Comparison of ENCODE assay signal across 10 mouse cellular contexts in genomic region chr1:161214465-161214864, GRCm38 (mm10). TPM values are rescaled to one million over a fixed set of nuclear protein-coding genes. Genes with fewer than 3 reads are reported as not detected.
DNase-seq lines count a peak whose midpoint lies in the region; ATAC-seq and TF ChIP-seq lines count a peak whose summit lies in the region.
"Had no signal": no experiment of that assay in that cellular context is flagged by ENCODE, and none has a peak within 500 bp of the region (broad histone marks: within the 10 kb centered on the region; RNA-seq: fewer than 3 reads in every experiment).

No protein-coding gene starts in this region.

- no peaks in the 10 kb centered on the region for H3K4me1 ChIP-seq in kidney, embryonic 14.5 days (ENCODE audit: control insufficient read depth, insufficient read depth, low read length)
- no peaks in the 10 kb centered on the region for H3K4me1 ChIP-seq in ES-E14 (ENCODE audit: control insufficient read depth in 2 of 2, insufficient read depth in 2 of 2, low read length in 2 of 2, poor library complexity in 1 of 2)
- H3K4me1 ChIP-seq: embryonic facial prominence, embryonic 15.5 days had no signal

- no peak for ATAC-seq in kidney, embryonic 14.5 days (ENCODE audit: low FRiP score, low TSS enrichment)

- no peaks in the 10 kb centered on the region for H3K27me3 ChIP-seq in kidney, embryonic 14.5 days (ENCODE audit: control insufficient read depth, insufficient read depth, low read length)
- H3K27me3 ChIP-seq: embryonic facial prominence, embryonic 15.5 days had no signal

- 36% methylated on average over 4 of the region's 4 CpGs for WGBS in kidney, embryonic 14.5 days

- H3K27ac ChIP-seq in kidney, embryonic 14.5 days (ENCODE audit: low read depth, low read length), result no peak overlapping the region
- H3K27ac ChIP-seq in ES-E14 (ENCODE audit: insufficient read depth, low read depth, low read length, poor library complexity, severe bottlenecking), result no peak overlapping the region
- H3K27ac ChIP-seq: embryonic facial prominence, embryonic 15.5 days had no signal

- H3K4me2 ChIP-seq in kidney, embryonic 14.5 days (replicated peaks; ENCODE audit: low read depth, low read length), result no peak overlapping the region
- H3K4me2 ChIP-seq: embryonic facial prominence, embryonic 15.5 days had no signal

- H3K36me3 ChIP-seq in kidney, embryonic 14.5 days (ENCODE audit: control insufficient read depth, insufficient read depth, low read length), result no peaks in the 10 kb centered on the region
- H3K36me3 ChIP-seq in ES-E14 (ENCODE audit: control insufficient read depth, insufficient read depth, low read length, poor library complexity, severe bottlenecking), result no peaks in the 10 kb centered on the region
- H3K36me3 ChIP-seq: embryonic facial prominence, embryonic 15.5 days had no signal

- no peaks in the 10 kb centered on the region for H3K9me3 ChIP-seq in kidney, embryonic 14.5 days (ENCODE audit: control insufficient read depth, low read length)
- H3K9me3 ChIP-seq in ES-E14 (ENCODE audit: control insufficient read depth, insufficient read depth, low read depth, low read length), result no peaks in the 10 kb centered on the region
- H3K9me3 ChIP-seq: embryonic facial prominence, embryonic 15.5 days had no signal

- H3K9ac ChIP-seq in kidney, embryonic 14.5 days (ENCODE audit: low read depth, low read length), result no peak overlapping the region
- H3K9ac ChIP-seq in ES-E14 (ENCODE audit: insufficient read depth, low read depth, low read length, poor library complexity, severe bottlenecking), result no peak overlapping the region
- H3K9ac ChIP-seq: embryonic facial prominence, embryonic 15.5 days had no signal

- H3K4me3 ChIP-seq in kidney, embryonic 14.5 days (ENCODE audit: low read length), result no peak overlapping the region
- no peak overlapping the region for H3K4me3 ChIP-seq in ES-E14 (ENCODE audit: insufficient read depth in 1 of 2, low read depth in 1 of 2, low read length in 2 of 2, poor library complexity in 1 of 2, severe bottlenecking in 1 of 2)
- H3K4me3 ChIP-seq: embryonic facial prominence, embryonic 15.5 days had no signal

- peak; percentile 23 for DNase-seq in kidney, adult 18-20 months
- peak; percentile 59 for DNase-seq in ES-E14 (ENCODE audit: low read depth, low spot score)
- DNase-seq in c-Kit-positive CD71-positive TER-119-positive erythroid progenitor cells, embryonic 14.5 days (ENCODE audit: low spot score), result peak; percentile 42
- DNase-seq in natural killer cell, adult 2 months (ENCODE audit: low spot score in 2 of 2), result peak; percentile 27 to 53
- no peak for DNase-seq in ovary, postnatal 10 days (ENCODE audit: low spot score)
- no peak for DNase-seq in cerebellum, adult 9-10 months
- no peak for DNase-seq in right cerebral cortex, postnatal 36 days (ENCODE audit: low spot score in 2 of 2)

- in situ Hi-C loops in ES-E14 (cut with MboI; ENCODE audit: low sequenced_read_pairs in 2 of 2, unreplicated experiment in 2 of 2), result loop anchor here in 1 of 2 experiments (10.0 kb wide), 1 partner anchor 70 kb away; no protein-coding TSS in a partner anchor

TF ChIP-seq in ES-E14, 5 proteins besides CTCF, POLR2A, EP300 and RAD21:
- TF ChIP-seq MAFK (IDR thresholded peaks at IDR 0.05; ENCODE audit: insufficient read depth, low read depth, low read length) (no peak), ZC3H11A (IDR thresholded peaks at IDR 0.05; ENCODE audit: borderline replicate concordance, low read depth, low read length) (peak; percentile 92), CHD2 (IDR thresholded peaks at IDR 0.05; ENCODE audit: low read depth, low read length) (no peak)

RNA-seq across cellular contexts. Expression of gene Prdx6, which starts 36.6 kb away (rescaled TPM):
- polyA plus RNA-seq in kidney, embryonic 14.5 days (2014; fragmentation: Nextera tagmentation; extraction: Ambion mirVana), result 526 and 601 TPM in 2 replicates
- total RNA-seq in ES-E14 (2012; rRNA removed), result 268 and 390 TPM in 2 replicates

RNA-seq across cellular contexts. Expression of gene Tex50, which starts 55.4 kb away (rescaled TPM):
- polyA plus RNA-seq in kidney, embryonic 14.5 days (2014; fragmentation: Nextera tagmentation; extraction: Ambion mirVana), result 0.45 and 0.63 TPM in 2 replicates
- total RNA-seq in ES-E14 (2012; rRNA removed), result not detected in 2 replicates
- polyA plus RNA-seq: liver, embryonic 16.5 days had no signal

Comparison
In these comparisons a context has a peak if more than half of its experiments do, and no peak if none do; other contexts are left out.
1. DNase-seq: peak in kidney, adult 18-20 months (single experiment), ES-E14 (single experiment), c-Kit-positive CD71-positive TER-119-positive erythroid progenitor cells, embryonic 14.5 days (single experiment) and natural killer cell, adult 2 months (2 of 2); none in ovary, postnatal 10 days (single experiment), cerebellum, adult 9-10 months (single experiment) and right cerebral cortex, postnatal 36 days (0 of 2).